Mouse (Mus musculus): ENCODE data around the gene Elf1.

Gene Elf1

GRCm38 (mm10) chr14:79489150-79489549, 8.2 kb downstream of the Elf1 start:
- CTCF ChIA-PET = no interaction called here

GRCm38 (mm10) chr14:79490246-79490645, 9.3 kb downstream of the Elf1 start:
- CTCF ChIA-PET = no interaction called here

GRCm38 (mm10) chr14:79494349-79494748, 13.4 kb downstream of the Elf1 start:
- CTCF ChIA-PET = no interaction called here

- CTCF ChIA-PET = no interaction called here
Measured at GRCm38 (mm10) chr14:79499326-79499725, 18.3 kb downstream of the Elf1 start.

GRCm38 (mm10) chr14:79500756-79501155, 19.8 kb downstream of the Elf1 start:
- CTCF ChIA-PET = no interaction called here

GRCm38 (mm10) chr14:79503371-79504075, 22.5 kb downstream of the Elf1 start:
- CTCF ChIA-PET = no interaction called here

- CTCF ChIA-PET = no interaction called here
Measured at GRCm38 (mm10) chr14:79504246-79505006, 23.4 kb downstream of the Elf1 start.

GRCm38 (mm10) chr14:79506207-79506606, 25.2 kb downstream of the Elf1 start:
- CTCF ChIA-PET = interaction anchor here (0.5 kb wide), 2 partner anchors 18 to 704 kb away, joined by 3 to 4 read pairs; no protein-coding TSS in a partner anchor

GRCm38 (mm10) chr14:79507846-79508245, 26.9 kb downstream of the Elf1 start:
- CTCF ChIA-PET = no interaction called here

- CTCF ChIA-PET = no interaction called here
Measured at GRCm38 (mm10) chr14:79508662-79509305, 27.8 kb downstream of the Elf1 start.

- CTCF ChIA-PET = no interaction called here
Measured at GRCm38 (mm10) chr14:79511521-79511920, 30.5 kb downstream of the Elf1 start.

GRCm38 (mm10) chr14:79513951-79514350, 33.0 kb downstream of the Elf1 start:
- CTCF ChIA-PET = interaction anchor here (1.1 kb wide), 1 partner anchor 88 kb away, joined by 4 read pairs; no protein-coding TSS in a partner anchor

- CTCF ChIA-PET = no interaction called here
Measured at GRCm38 (mm10) chr14:79515100-79515499, 34.1 kb downstream of the Elf1 start.

GRCm38 (mm10) chr14:79515511-79516242, 34.7 kb downstream of the Elf1 start:
- CTCF ChIA-PET = interaction anchor here (0.6 kb wide), 1 partner anchor 8 kb away, joined by 3 read pairs; no protein-coding TSS in a partner anchor

- CTCF ChIA-PET = interaction anchor here (0.6 to 0.7 kb wide), 2 partner anchors 8 to 44 kb away, joined by 3 to 9 read pairs; no protein-coding TSS in a partner anchor
Measured at GRCm38 (mm10) chr14:79516243-79516610, 35.2 kb downstream of the Elf1 start.

- CTCF ChIA-PET = interaction anchor here (0.7 kb wide), 1 partner anchor 44 kb away, joined by 9 read pairs; no protein-coding TSS in a partner anchor
Measured at GRCm38 (mm10) chr14:79516751-79517150, 35.8 kb downstream of the Elf1 start.

GRCm38 (mm10) chr14:79517185-79517740, 36.3 kb downstream of the Elf1 start:
- CTCF ChIA-PET = interaction anchor here (1.8 kb wide), 1 partner anchor 18 kb away, joined by 6 read pairs; no protein-coding TSS in a partner anchor

- CTCF ChIA-PET = interaction anchor here (1.8 kb wide), 1 partner anchor 17 kb away, joined by 6 read pairs; no protein-coding TSS in a partner anchor
Measured at GRCm38 (mm10) chr14:79518123-79518522, 37.1 kb downstream of the Elf1 start.

GRCm38 (mm10) chr14:79518761-79519662, 38.0 kb downstream of the Elf1 start:
- CTCF ChIA-PET = interaction anchor here (0.6 to 1.8 kb wide), 3 partner anchors 13 to 41 kb away, joined by 3 to 6 read pairs (median 3); no protein-coding TSS in a partner anchor

GRCm38 (mm10) chr14:79519663-79519975, 38.6 kb downstream of the Elf1 start:
- CTCF ChIA-PET = interaction anchor here (1.0 to 3.3 kb wide), 2 partner anchors 12 kb away, joined by 3 to 11 read pairs; no protein-coding TSS in a partner anchor
